Mouse (Mus musculus) ES-E14 (cell line): ENCODE data around the gene Dpf3. TPM values are rescaled to one million over a fixed set of nuclear protein-coding genes. Genes with fewer than 3 reads are reported as not detected.

ENCODE experiments used
- total RNA-seq: library from RNA; depleted of rRNA; stranded (reverse); fragments of 300-350 nt; gene quantifications from 2 replicates; pipeline ENCODE4 v1.2.3, GENCODE M21; 2012; rRNA removed

Dpf3 gene
- total RNA-seq, 1 experiment, result 1.4 TPM

Other genes starting within 250 kb of the Dpf3 start
- gene Dcaf4, start 32.8 kb upstream of the Dpf3 start, total RNA-seq, result 49.8 and 82.1 TPM in 2 replicates
- 38.2 and 39.9 TPM in 2 replicates for gene Zfyve1, start 109.5 kb upstream of the Dpf3 start, total RNA-seq
- gene Rbm25, start 143.5 kb upstream of the Dpf3 start, total RNA-seq, result 146 and 151 TPM in 2 replicates
- 74.2 and 101 TPM in 2 replicates for gene Psen1, start 200.4 kb upstream of the Dpf3 start, total RNA-seq